Mouse (Mus musculus): ENCODE data around the gene Mfsd14a.

Gene Mfsd14a

DNA sequence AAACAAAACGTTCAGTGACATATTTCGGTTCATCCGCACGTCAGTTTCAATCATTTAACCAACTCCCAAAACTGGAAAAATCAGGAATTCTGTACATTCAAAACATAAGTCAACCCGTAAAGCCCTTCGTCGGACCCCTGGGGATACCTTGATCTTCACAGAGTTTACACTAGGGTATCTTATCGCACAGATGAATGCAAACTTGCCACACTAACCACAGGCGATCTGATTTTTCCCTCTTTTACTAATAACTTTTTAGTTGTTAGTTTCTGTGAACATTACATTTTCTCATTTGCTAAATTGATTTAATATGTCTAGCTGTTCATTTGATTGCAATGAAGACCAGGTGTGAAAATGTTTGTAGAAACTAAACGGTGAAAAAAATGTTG is 66.9 kb downstream of the Mfsd14a start:
- DNase-seq: peak; percentile 21 to 28

DNA sequence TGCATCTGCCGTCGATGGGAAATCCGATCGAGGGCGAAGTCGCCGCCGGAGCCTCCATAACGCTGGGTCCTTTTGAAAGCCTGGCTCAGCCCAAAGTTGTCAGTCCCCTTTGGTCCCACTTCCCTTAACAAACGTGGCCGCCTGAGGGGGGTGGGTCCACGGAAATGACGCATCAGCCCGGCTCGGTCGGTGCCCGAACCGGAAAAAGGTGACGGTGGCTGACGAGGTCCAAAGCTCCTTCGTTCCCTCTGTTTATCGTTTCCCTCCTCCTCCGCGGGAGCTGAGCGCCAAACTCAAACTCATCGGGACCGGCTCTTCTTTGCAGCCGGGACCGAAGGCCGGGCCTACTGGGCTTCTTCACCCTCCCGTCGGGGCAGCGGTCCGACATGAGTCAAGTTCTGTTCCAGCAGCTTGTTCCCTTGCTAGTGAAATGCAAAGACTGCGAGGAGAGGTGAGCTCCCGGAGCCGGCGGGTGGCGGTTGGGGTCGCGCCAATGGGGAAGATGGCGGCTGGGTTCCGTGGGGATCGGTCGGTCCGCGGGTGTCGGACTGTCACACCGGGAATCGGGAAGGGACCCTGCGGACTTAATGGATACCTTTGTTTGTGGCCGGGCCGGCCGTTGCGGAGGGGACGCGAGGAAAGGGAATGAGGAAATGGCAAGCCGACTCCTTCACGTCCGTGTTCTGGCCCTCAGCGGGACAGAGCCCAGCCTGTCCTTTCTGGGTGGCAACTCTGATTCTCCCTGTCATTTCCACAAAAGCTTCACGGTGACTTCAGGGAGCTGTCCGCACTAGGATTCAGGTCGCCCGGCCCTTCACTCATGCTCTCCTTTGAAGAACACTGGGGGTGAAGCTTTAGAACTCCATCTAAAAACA is 67.5 kb downstream of the Mfsd14a start, which contains the start of gene Sass6:
Gene Sass6, plus strand, starts transcription at position 255 of the 875 bp plus-strand sequence.
- DNase-seq: peak; percentile 99 to 100

DNA sequence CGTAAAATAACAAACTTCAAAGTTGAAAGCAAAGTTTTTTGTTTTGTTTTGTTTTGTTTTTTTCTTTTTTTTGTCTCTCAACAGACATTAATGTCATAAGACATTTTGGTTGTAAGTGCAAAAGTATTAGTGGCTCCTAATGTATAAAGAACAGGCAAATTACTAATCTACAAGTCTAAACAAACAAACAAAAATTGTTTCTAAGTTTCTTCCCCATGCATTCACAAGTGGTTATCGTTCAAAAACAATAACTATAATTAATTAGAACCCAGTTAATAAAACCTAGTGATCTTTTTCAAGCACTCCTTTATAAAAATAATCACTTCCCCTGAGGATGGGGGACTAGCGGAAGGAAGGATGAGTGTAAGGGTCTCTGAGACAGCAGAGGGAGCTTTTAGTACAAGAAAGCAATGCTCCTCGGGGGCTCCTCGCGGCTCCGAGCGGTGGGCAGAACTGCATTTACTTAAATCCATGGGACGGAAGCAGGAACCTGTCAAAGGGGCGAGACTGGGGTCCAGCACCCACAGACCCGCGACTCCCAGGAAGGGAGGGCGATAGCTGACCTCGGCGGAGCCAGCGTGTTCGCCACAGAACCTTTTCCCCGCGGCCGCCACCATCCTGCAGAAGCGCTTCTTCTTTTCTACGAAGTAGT is 68.3 kb downstream of the Mfsd14a start:
- DNase-seq: peak in 1 of 2 experiments; percentile 68

DNA sequence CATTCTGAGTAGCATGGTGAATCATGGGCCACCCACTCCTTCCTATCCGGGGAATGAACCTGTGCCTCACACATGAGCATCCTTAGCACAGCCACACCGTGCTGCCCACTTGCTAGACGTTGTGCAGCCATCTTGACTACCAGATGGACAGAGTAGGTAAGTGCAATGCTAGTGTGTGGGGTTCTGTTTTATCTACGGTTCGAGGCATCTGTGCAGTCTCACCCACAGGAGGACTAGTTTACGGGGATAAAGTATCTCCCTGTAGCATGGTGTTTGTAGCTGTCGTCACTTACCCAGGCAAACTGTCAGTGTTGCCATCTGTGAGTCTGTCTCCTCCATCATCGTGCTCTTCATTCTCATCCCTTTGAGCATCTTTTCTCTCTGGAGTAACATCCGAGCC is 80.3 kb downstream of the Mfsd14a start:
- no peak for DNase-seq
